Mouse (Mus musculus) fat pad, adult 2 months (tissue): ENCODE measurements around the gene Egfem1.

ENCODE experiments used
- DNase-seq: peaks from one replicate; pipeline ENCODE4 v3.0.0-alpha.2; 2011; ENCODE audit warnings: low read depth, low spot score; ENCODE audit errors: extremely low read depth

Gene Egfem1

GRCm38 (mm10) chr3:29293230-29293629, 211.4 kb downstream of the Egfem1 start:
- no peak for DNase-seq

GRCm38 (mm10) chr3:29342223-29342791, 260.5 kb downstream of the Egfem1 start:
- DNase-seq: no peak

DNA sequence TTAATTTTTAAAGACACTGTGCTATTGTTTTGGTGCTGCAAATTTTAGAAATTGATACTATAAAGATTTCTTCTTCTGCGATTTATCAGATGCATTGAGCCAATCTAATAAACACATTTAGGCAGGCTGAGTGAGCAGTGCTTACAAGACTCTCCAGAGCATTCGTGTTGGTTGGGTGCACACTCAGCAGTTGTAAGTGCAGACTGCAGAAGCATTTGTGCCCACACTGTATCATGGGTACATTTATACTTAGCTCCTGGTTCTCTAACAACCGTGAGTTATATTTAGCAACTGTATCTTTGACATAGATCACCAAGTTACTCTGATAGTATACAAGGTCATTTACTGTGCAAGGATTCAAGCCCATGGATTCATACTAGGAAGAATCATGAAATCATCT, 264.0 kb downstream of the Egfem1 start:
- no peak for DNase-seq

DNA sequence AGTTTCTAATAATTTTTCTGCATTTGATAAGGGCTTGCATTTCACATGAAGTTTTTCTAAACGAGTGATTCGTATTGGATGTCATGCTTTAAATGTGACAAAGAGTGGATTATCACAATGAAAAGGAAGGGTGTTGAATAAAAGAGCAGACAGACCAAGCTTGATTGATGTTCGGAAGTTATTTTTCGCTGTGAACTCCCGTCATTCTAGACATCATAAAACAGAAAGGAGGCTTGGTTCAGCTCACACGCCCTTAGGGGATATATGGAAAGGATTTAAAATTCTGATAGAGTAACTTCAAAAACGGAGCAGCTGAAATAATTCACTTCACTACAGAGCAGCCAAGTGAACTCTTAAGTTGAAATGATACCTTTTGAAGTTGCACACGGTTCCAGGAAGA, 285.1 kb downstream of the Egfem1 start:
- DNase-seq: no peak

DNA sequence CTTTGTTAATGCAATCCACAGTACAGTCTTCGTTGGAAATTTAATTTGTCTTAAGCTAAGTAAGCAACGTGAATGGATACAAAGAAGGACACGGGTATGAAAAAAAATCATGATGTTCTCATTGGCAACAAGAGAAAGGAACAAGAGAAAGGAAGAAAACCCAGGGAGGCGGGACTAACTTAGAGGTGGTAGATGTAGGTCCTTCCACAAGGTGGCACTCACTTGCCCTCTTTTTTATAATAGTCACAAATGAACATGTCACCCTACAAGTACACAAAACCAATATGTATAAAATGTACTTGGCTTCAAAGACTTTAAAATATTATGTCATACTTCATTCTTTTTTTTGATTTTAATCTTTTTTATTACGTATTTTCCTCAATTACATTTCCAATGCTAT, 288.7 kb downstream of the Egfem1 start:
- no peak for DNase-seq

GRCm38 (mm10) chr3:29381255-29381654, 299.4 kb downstream of the Egfem1 start:
- no peak for DNase-seq

DNA sequence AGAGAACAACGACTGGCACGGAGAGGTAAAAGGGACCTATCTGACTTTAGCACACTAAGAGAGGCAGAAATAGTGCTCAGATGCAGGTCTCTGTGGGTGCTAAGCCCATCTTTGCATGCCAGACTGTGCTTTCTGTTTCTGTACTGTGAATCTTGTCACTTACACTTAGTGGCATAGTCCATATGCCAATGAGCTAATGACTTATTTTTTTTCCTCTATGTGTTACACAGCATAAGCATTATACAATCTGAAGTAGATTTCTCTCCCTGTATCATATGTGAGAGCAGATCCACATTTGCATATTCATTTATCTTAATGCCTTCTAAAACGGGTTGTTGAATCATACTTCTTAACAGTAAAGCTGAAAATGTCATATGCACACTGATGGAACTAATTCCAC, 317.2 kb downstream of the Egfem1 start:
- no peak for DNase-seq

GRCm38 (mm10) chr3:29421634-29422033, 339.8 kb downstream of the Egfem1 start:
- no peak for DNase-seq

GRCm38 (mm10) chr3:29432109-29433091, 350.6 kb downstream of the Egfem1 start:
- no peak for DNase-seq

DNA sequence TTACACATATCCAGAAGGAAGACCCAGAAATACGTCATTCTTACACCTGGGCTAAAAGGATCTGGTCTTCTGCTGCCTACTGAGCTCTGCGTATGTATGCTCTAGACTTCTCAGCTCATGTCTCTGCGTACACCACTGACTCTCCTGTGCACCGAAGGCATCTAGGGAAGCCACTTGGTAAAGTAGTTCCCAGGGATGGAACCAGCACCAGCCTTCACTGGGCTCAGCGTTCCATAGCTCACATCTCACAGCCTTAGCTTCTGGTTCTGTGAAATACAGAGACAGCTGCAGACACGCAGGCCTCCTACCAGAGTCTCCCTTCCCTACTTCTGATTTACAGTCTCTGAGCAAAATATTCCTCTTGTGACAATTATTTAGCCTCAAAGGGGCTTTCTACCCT, 361.2 kb downstream of the Egfem1 start:
- no peak for DNase-seq

DNA sequence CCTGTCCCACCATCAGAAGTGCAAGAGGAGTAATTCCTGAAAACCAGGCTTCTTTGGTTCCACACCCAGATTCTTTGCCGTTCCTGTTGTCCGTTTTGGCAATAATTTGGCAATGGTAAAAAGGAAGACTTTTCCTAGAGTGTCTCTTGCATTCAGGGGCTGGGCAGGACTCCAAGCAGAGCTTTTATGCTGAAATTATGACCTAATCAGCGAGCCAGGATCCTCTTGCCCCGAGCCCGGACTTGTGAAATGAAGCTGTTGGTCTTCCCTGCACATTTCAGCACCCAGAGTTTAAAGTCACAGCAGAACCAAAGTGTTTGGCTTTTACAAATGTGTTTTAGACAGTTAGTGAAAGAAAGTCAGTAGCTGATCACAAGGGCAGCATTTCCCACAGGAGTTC, 362.8 kb downstream of the Egfem1 start:
- peak; percentile 14 for DNase-seq

- no peak for DNase-seq
These were observed 364.3 kb downstream of the Egfem1 start for GRCm38 (mm10) chr3:29446081-29446480.

- DNase-seq: no peak
These were observed 367.1 kb downstream of the Egfem1 start for GRCm38 (mm10) chr3:29448829-29449406.

DNA sequence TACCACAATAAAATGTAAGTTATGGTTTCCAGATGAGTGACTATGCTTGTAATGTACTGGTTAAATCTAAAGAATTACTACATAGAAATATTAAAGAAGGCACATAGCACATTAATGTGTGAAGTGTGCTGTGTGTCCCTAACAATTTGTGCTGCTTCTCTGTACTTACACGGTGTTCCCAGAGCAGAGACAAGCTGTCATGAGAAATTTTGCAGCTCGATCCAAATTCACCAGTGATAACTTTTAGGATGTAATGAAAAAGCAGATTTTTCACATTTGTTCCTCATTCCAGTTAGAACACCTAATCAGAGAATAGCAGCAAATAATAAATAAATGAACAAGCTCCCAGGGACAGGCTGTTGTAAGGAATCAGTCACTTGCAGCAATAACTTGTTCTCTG, 416.4 kb downstream of the Egfem1 start:
- no peak for DNase-seq

DNA sequence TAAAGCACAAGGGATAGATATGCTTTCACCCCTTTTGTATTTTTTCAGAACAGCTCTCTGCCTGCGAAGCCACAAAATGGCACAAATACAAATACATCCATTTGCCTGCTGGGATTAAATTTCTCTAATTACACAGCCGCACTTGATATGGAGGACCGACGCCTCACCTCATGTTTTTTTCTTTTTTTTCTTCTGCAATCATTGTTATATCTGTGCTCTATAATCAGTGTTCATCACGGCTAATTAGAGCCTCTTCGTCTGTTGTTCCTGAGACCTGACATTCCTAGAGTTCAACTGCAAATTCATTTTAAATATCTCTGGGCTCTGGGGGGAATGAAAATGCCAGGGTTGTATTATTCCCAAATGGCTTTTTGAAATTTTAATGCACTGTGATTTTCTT, 417.4 kb downstream of the Egfem1 start:
- DNase-seq: no peak

DNA sequence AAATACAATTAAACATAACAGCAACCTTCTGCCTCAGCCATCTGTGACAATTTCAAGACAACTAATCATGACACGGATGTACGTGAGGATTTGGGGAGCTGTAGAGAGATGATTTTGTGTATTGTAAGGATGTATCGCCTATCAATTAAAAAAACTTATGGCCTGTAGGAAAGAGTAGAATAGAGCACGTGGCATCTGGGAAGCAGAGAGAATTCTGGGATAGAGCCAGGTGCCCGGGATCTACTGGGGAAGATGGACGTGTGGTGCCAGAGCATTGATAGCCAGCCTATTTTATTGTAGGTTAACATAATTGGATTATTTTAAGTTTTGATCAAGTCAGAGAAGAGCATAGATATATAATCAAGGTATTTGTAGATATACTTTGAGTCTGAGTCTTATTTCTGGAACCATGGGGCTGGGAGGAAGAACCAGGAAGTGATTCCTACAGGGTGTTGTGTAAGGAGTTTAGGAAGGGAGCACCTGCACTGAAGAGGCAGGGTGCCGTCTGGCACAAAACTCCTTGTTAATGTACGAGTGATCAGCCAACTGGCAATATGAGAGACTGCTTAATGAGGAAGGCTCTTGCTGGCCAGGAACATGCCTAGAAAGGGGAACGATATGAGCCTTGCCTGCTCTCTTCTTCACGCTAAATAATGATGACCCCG, 443.6 kb downstream of the Egfem1 start:
- no peak for DNase-seq

GRCm38 (mm10) chr3:29525963-29526301, 444.1 kb downstream of the Egfem1 start:
- DNase-seq: no peak

GRCm38 (mm10) chr3:29539211-29539610, 457.4 kb downstream of the Egfem1 start:
- DNase-seq: no peak

DNA sequence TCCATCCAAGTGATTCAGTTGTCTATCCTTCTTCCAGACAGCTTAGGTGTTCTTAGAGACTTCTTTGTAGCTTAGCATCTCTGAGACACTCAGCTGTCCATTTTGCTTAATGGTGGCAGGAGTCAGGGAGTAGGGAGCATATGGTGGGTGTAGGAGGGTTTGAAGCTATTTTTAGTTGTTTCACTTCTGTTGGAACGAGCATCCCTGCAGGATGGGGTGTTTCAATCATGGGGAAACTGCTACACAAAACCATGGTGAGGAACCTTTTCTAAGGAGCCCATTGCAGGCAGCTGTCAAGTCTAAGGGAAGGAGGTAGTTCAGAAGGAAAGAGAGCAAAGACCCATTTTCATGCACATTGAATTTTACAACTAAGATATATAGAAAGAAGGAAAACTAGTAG, 458.1 kb downstream of the Egfem1 start:
- no peak for DNase-seq

DNA sequence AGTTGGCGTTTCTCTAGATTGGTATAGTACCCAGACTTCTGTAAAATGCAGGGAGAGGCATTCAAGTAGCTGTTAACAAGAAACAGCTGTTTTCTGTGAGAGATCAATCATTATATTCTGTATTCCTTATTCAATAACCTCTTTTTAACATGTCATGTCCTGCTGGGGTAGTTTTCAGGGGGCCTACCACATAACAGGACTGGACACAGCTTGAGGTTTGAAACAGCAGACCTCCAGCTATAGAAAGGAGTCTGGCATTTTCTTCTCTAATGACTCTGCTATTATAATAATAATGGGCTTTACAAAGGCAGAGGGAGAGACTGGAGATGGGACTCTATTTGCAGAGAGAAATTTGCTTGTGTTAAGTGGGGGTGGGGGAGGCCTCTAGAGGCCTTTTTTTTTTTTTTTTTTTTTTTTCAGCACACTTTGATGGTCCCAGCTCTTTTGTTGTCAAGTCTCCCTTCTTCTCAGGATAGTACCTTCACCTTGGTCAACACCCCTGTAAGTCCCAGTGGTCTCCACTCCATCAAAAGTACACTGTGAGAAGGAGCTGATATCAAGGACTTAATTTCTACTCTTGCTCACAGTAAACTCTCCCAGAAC, 459.8 kb downstream of the Egfem1 start:
- no peak for DNase-seq

DNA sequence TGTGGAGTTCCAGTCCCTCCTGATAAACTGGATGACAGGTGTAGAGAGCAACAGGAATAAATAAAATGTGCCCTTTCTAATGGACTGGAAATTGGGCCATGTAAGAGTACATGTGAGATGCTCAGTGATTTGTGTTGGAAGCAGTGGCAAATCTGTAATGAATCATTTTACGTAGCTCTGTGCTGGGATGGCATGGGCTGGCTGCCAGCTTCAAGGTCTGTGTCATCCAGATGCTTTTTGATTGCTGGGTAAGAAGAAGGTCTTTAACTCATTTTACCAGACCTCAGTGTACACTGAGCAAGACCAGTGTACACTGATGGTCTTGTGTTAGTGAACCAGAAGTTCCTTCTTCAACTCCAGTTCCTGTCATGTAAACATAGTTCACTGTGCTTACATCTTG, 462.2 kb downstream of the Egfem1 start:
- DNase-seq: no peak
